Mouse (Mus musculus) kidney, adult 2 months (tissue): ENCODE data around the gene Slc35g1.

Source experiments
- CTCF ChIP-seq: fragments of 200-500 bp; conservative IDR thresholded peaks from 2 replicates; pipeline ENCODE4 v1.5.1; 2011; ENCODE audit warnings: low read depth, mild to moderate bottlenecking, control low read depth, low read length, moderate library complexity, mixed read lengths; ENCODE audit not compliant: insufficient read depth, insufficient read length
- POLR2A ChIP-seq: fragments of 200-500 bp; IDR thresholded peaks from one replicate; pipeline ENCODE4 v1.6.1; 2011; ENCODE audit warnings: low read depth, low read length, control low read depth

DNA sequence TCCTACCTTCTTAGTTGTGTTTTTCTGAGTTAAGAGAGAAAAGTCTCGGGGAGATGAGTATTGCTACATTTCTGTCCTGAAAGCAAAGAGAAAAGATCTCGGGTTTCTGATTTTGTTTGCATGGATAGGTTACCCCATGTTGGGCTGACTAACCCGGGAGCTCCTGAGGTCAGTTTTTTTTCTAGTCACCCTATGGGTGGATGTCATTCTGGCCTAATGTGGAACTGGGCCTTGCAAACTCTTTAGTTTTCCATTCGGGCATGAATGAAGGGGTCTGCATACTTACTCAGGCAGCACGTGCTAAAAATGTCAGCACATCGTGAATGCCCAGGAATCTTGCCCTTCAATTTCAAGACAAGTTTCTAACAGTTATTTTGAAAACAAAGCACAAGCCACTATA, 1.2 kb downstream of the Slc35g1 start:
- no peak for TF ChIP-seq POLR2A
- TF ChIP-seq CTCF, result no peak
